Mouse (Mus musculus) left cerebral cortex, adult 11 months (tissue): Measurements from ENCODE around the gene Eif2b3.

Experiments used
- DNase-seq: peaks from one replicate; pipeline ENCODE4 v3.0.0; 2022; ENCODE audit warnings: low spot score

Gene Eif2b3

GRCm38 (mm10) chr4:117017738-117018137, 1.5 kb upstream of the Eif2b3 start:
- DNase-seq = no peak

GRCm38 (mm10) chr4:117018327-117018726, 875 bp upstream of the Eif2b3 start:
- no peak for DNase-seq

GRCm38 (mm10) chr4:117023469-117023868, 4.3 kb downstream of the Eif2b3 start:
- DNase-seq = no peak

GRCm38 (mm10) chr4:117031105-117031504, 11.9 kb downstream of the Eif2b3 start:
- DNase-seq = no peak

GRCm38 (mm10) chr4:117039925-117040687, 20.9 kb downstream of the Eif2b3 start:
- no peak for DNase-seq

GRCm38 (mm10) chr4:117040791-117041190, 21.6 kb downstream of the Eif2b3 start:
- DNase-seq = no peak

GRCm38 (mm10) chr4:117041283-117041721, 22.1 kb downstream of the Eif2b3 start:
- no peak for DNase-seq

GRCm38 (mm10) chr4:117048836-117049235, 29.6 kb downstream of the Eif2b3 start:
- DNase-seq = no peak

GRCm38 (mm10) chr4:117049485-117049884, 30.3 kb downstream of the Eif2b3 start:
- no peak for DNase-seq

- DNase-seq = no peak
Observed at GRCm38 (mm10) chr4:117052626-117053025, 33.4 kb downstream of the Eif2b3 start.

- no peak for DNase-seq
Observed at GRCm38 (mm10) chr4:117053956-117054355, 34.8 kb downstream of the Eif2b3 start.

- no peak for DNase-seq
Observed at GRCm38 (mm10) chr4:117056102-117056501, 36.9 kb downstream of the Eif2b3 start.

- DNase-seq = no peak
Observed at GRCm38 (mm10) chr4:117056514-117056913, 37.3 kb downstream of the Eif2b3 start.

GRCm38 (mm10) chr4:117058512-117058911, 39.3 kb downstream of the Eif2b3 start:
- no peak for DNase-seq

- no peak for DNase-seq
Observed at GRCm38 (mm10) chr4:117062700-117063390, 43.6 kb downstream of the Eif2b3 start.

- no peak for DNase-seq
Observed at GRCm38 (mm10) chr4:117068035-117068434, 48.8 kb downstream of the Eif2b3 start.

GRCm38 (mm10) chr4:117069647-117070046, 50.4 kb downstream of the Eif2b3 start:
- no peak for DNase-seq

- DNase-seq = no peak
Observed at GRCm38 (mm10) chr4:117070624-117071023, 51.4 kb downstream of the Eif2b3 start.

GRCm38 (mm10) chr4:117071183-117071582, 52.0 kb downstream of the Eif2b3 start:
- no peak for DNase-seq

- DNase-seq = no peak
Observed at GRCm38 (mm10) chr4:117087948-117088640, 68.9 kb downstream of the Eif2b3 start.

- DNase-seq = no peak
Observed at GRCm38 (mm10) chr4:117090586-117090985, 71.4 kb downstream of the Eif2b3 start.

- DNase-seq = no peak
Observed at GRCm38 (mm10) chr4:117094626-117095361, 75.6 kb downstream of the Eif2b3 start.
